Mouse (Mus musculus) ES-E14 (cell line): Measurements from ENCODE around the gene Zdhhc13. TPM values are rescaled to one million over a fixed set of nuclear protein-coding genes. Genes with fewer than 3 reads are reported as not detected.

Source experiments
- DNase-seq: peaks from one replicate; pipeline ENCODE4 v3.0.0-alpha.2; 2013; ENCODE audit warnings: low read depth, low spot score
- H3K27ac ChIP-seq: 2 replicates; pipeline ENCODE4 v1.5.1; 2012; ENCODE audit warnings: low read depth, mild to moderate bottlenecking, low read length, moderate library complexity, mixed read lengths; ENCODE audit not compliant: poor library complexity, insufficient read depth, severe bottlenecking
- H3K36me3 ChIP-seq: 2 replicates; pipeline ENCODE4 v1.6.1; 2012; ENCODE audit warnings: mild to moderate bottlenecking, low read length, moderate library complexity, mixed read lengths; ENCODE audit not compliant: control insufficient read depth, poor library complexity, insufficient read depth, severe bottlenecking
- H3K4me1 ChIP-seq, 2 experiments: fragments of 150-350 bp in 1 of 2; sonication (generic) in 1 of 2; 2 replicates each; pipeline ENCODE4 v1.6.1; 2012; ENCODE audit warnings: low read length in 2 of 2, mild to moderate bottlenecking in 1 of 2, mixed read lengths in 1 of 2; ENCODE audit not compliant: control insufficient read depth in 2 of 2, insufficient read depth in 2 of 2, poor library complexity in 1 of 2
- H3K4me3 ChIP-seq, 2 experiments: fragments of 150-350 bp in 1 of 2; sonication (generic) in 1 of 2; 2 replicates each; pipeline ENCODE4 v1.5.1; 2012; ENCODE audit warnings: low read length in 2 of 2, low read depth in 1 of 2, mild to moderate bottlenecking in 1 of 2, mixed read lengths in 1 of 2; ENCODE audit not compliant: insufficient read depth in 1 of 2, poor library complexity in 1 of 2, severe bottlenecking in 1 of 2
- H3K9ac ChIP-seq: 2 replicates; pipeline ENCODE4 v1.6.1; 2012; ENCODE audit warnings: low read depth, mild to moderate bottlenecking, low read length, mixed read lengths; ENCODE audit not compliant: poor library complexity, insufficient read depth, severe bottlenecking
- H3K9me3 ChIP-seq: fragments of 150-350 bp; sonication (generic); 2 replicates; pipeline ENCODE4 v1.6.1; 2012; ENCODE audit warnings: low read depth, mild to moderate bottlenecking, low read length; ENCODE audit not compliant: control insufficient read depth, insufficient read depth
- CHD2 ChIP-seq: IDR thresholded peaks from 2 replicates; pipeline ENCODE4 v1.6.1; 2014; ENCODE audit warnings: mild to moderate bottlenecking, low read depth, low read length, inconsistent platforms
- HCFC1 ChIP-seq: IDR thresholded peaks from 2 replicates; pipeline ENCODE4 v1.6.1; 2012; ENCODE audit warnings: low read length, inconsistent platforms, borderline replicate concordance; ENCODE audit not compliant: insufficient read depth
- MAFK ChIP-seq: IDR thresholded peaks from 2 replicates; pipeline ENCODE4 v1.6.1; 2014; ENCODE audit warnings: mild to moderate bottlenecking, low read depth, low read length, inconsistent platforms; ENCODE audit not compliant: insufficient read depth
- ZC3H11A ChIP-seq: IDR thresholded peaks from 2 replicates; pipeline ENCODE4 v1.6.1; 2012; ENCODE audit warnings: low read depth, mild to moderate bottlenecking, inconsistent platforms, low read length, borderline replicate concordance
- ZNF384 ChIP-seq: IDR thresholded peaks from 2 replicates; pipeline ENCODE4 v1.6.1; 2012; ENCODE audit warnings: low read depth, low read length, inconsistent platforms
- in situ Hi-C, 2 experiments: fragments of 600-800 bp; cut with MboI; formaldehyde crosslinking; loops; one replicate each; pipeline ENCODE4 v1.15.1; 2025; ENCODE audit warnings: low sequenced_read_pairs in 2 of 2, inconsistent platforms in 1 of 2; ENCODE audit not compliant: unreplicated experiment in 2 of 2
- total RNA-seq: library from RNA; depleted of rRNA; stranded (reverse); fragments of 300-350 nt; gene quantifications from 2 replicates; pipeline ENCODE4 v1.2.3, GENCODE M21; 2012

Zdhhc13 gene
- total RNA-seq, 1 experiment = 58.0 TPM

DNA sequence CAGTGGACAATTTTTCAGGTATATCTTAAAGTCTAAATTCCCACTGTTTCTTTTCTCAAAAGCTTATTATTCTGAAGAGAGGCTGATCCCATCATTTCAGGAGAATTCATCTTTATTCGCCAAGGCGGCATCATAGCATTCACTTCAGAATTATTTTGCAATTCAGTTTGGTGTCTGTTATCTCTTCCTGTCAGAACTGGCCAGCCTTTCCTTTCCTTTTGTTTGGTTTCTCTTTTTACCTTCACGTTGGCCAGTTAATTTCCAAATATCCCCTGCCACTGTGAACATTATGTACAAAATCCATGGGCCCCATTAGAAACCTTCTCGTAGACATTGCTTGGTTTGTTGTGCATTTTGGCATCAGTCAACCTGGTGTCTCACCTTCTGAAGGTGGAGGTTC, 70.6 kb downstream of the Zdhhc13 start:
- Histone ChIP-seq H3K4me1 (no peaks in the 10 kb centered on the region), H3K9me3 (no peaks in the 10 kb centered on the region), H3K27ac (no peak overlapping the region), H3K4me3 (no peak overlapping the region), H3K9ac (no peak overlapping the region), H3K36me3 (no peaks in the 10 kb centered on the region)
- no peak for DNase-seq
- TF ChIP-seq ZC3H11A = no peak
- TF ChIP-seq MAFK = no peak
- no peak for TF ChIP-seq HCFC1
- no peak for TF ChIP-seq ZNF384
- no peak for TF ChIP-seq CHD2
- in situ Hi-C loops = no loop called here

DNA sequence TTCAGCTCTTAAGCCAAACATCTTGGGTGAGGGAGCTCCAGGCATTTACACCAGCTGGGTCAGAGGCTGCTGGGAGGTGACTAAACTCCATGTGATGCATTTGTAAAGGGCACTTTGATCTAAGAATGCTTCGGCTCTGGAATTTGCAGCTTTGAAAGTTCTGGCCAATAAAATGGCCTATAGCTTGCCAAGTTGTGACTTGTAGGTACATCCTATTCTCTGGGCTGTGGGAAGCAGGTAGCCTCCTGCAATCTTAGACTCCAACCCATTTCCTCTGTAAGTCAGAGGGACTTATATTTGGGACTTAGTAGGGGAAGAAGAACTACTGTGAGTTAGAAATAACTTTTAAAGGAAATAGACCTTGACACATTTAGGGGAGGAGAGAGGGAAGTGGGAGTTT, 72.1 kb downstream of the Zdhhc13 start:
- no peak overlapping the region for H3K4me3 ChIP-seq

DNA sequence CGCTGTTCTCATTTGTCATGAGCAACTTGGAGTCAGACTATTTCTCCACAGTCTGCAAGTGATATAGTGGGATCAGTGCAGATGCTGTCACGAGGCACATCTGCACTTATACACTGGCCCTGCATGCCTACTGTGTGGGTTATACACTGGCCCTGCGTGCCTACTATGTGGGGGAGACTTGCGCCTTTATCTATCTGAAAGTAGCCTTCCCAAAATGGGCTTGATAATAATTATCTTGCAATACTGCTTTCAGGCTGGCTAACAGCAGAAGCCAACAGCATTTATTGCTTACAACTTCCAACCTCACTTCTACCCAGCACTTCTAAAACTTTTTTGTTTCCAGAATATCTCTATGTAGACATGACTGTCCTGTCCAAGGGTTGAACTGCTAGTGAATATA, 73.0 kb downstream of the Zdhhc13 start:
- no peak for DNase-seq
- in situ Hi-C loops = no loop called here
- no peaks in the 10 kb centered on the region for H3K4me1 ChIP-seq
- TF ChIP-seq CHD2 (no peak), MAFK (no peak), ZNF384 (no peak), HCFC1 (no peak), ZC3H11A (no peak)
- no peaks in the 10 kb centered on the region for H3K9me3 ChIP-seq
- H3K27ac ChIP-seq = no peak overlapping the region
- H3K9ac ChIP-seq = no peak overlapping the region
- no peak overlapping the region for H3K4me3 ChIP-seq
- H3K36me3 ChIP-seq = no peaks in the 10 kb centered on the region; the same call in 1 of the 2 replicates

More for the DNA sequence above, 72.1 kb downstream of the Zdhhc13 start:
- no peak overlapping the region for H3K9ac ChIP-seq
- H3K36me3 ChIP-seq = no peaks in the 10 kb centered on the region; the same call in 1 of the 2 replicates
- TF ChIP-seq ZNF384 (no peak), ZC3H11A (no peak), MAFK (no peak), CHD2 (no peak), HCFC1 (no peak)
- in situ Hi-C loops = no loop called here
- DNase-seq = no peak
- no peaks in the 10 kb centered on the region for H3K4me1 ChIP-seq
- no peaks in the 10 kb centered on the region for H3K9me3 ChIP-seq
- no peak overlapping the region for H3K27ac ChIP-seq

DNA sequence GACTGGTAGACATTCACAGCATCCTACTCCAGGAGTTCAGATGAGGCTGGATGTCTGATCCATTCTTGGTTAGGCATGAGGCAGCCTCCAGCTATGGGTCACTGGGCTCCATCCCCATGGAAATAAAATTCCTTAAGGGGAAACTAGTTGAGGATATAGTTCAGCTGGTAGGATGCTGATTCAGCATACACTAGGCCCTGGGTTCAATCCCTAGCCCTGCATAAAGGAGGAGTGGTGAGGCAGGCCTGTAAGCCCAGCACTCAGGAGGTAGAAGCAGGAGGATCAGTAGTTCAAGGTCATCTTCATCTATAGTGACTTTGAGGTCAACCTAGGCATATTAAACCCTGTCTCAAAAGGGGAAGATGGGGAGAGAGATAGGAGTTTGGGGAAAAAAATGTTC, 75.4 kb downstream of the Zdhhc13 start:
- Histone ChIP-seq H3K4me1 (no peaks in the 10 kb centered on the region), H3K27ac (no peak overlapping the region)
- in situ Hi-C loops = no loop called here

More for the DNA sequence above, 75.4 kb downstream of the Zdhhc13 start:
- TF ChIP-seq HCFC1 (no peak), CHD2 (no peak), MAFK (no peak), ZC3H11A (no peak), ZNF384 (no peak)
- Histone ChIP-seq H3K9me3 (no peaks in the 10 kb centered on the region), H3K36me3 (peaks cover 13% of the 10 kb centered on the region), H3K9ac (no peak overlapping the region), H3K4me3 (no peak overlapping the region)
- no peak for DNase-seq
